Mouse (Mus musculus): Measurements from ENCODE around the gene Gpatch1.

GRCm38 (mm10) chr7:35322161-35322560, 3.9 kb upstream of the Gpatch1 start:
- TF ChIP-seq POLR2A (IDR thresholded peaks at IDR 0.05; ENCODE audit: low read depth, low read length) = no peak
- TF ChIP-seq CTCF (IDR thresholded peaks at IDR 0.05; ENCODE audit: extremely low read depth, insufficient read length, insufficient replicate concordance, low read depth, low read length) = no peak

Data from small intestine, adult 2 months (tissue).